Mouse (Mus musculus) kidney, postnatal 10 days (tissue): Measurements from ENCODE around the gene Col2a1.

Source experiments
- DNase-seq: peaks from one replicate; pipeline ENCODE4 v3.0.0; 2021; ENCODE audit warnings: mixed read lengths

The Col2a1 gene

GRCm38 (mm10) chr15:98003822-98004739 is at the start of gene Col2a1:
Gene Col2a1, minus strand, starts transcription at chr15:98004695.
- DNase-seq: peak; percentile 27

- no peak for DNase-seq
These were observed 47.2 kb upstream of the Col2a1 start for GRCm38 (mm10) chr15:98051685-98052084.

- DNase-seq: no peak
These were observed 44.6 kb upstream of the Col2a1 start for GRCm38 (mm10) chr15:98048918-98049700.

GRCm38 (mm10) chr15:98044387-98044786 is 39.9 kb upstream of the Col2a1 start:
- no peak for DNase-seq

- no peak for DNase-seq
These were observed 39.5 kb upstream of the Col2a1 start for GRCm38 (mm10) chr15:98043967-98044366.

- DNase-seq: no peak
These were observed 38.0 kb upstream of the Col2a1 start for GRCm38 (mm10) chr15:98042508-98042907.

- no peak for DNase-seq
These were observed 35.2 kb upstream of the Col2a1 start for GRCm38 (mm10) chr15:98039682-98040081.

GRCm38 (mm10) chr15:98036578-98036977 is 32.1 kb upstream of the Col2a1 start:
- no peak for DNase-seq

GRCm38 (mm10) chr15:98035076-98035755 is 30.7 kb upstream of the Col2a1 start:
- no peak for DNase-seq

GRCm38 (mm10) chr15:98033233-98033748 is 28.8 kb upstream of the Col2a1 start:
- DNase-seq: no peak

GRCm38 (mm10) chr15:98029798-98030197 is 25.3 kb upstream of the Col2a1 start:
- no peak for DNase-seq

- DNase-seq: no peak
These were observed 22.7 kb upstream of the Col2a1 start for GRCm38 (mm10) chr15:98026967-98027904.

- peak; percentile 35 for DNase-seq
These were observed 21.1 kb upstream of the Col2a1 start for GRCm38 (mm10) chr15:98025611-98026010.

GRCm38 (mm10) chr15:98023137-98023536 is 18.6 kb upstream of the Col2a1 start:
- peak; percentile 52 for DNase-seq

GRCm38 (mm10) chr15:98021886-98022285 is 17.4 kb upstream of the Col2a1 start:
- DNase-seq: no peak

- DNase-seq: no peak
These were observed 14.6 kb upstream of the Col2a1 start for GRCm38 (mm10) chr15:98019047-98019446.

GRCm38 (mm10) chr15:98017925-98018324 is 13.4 kb upstream of the Col2a1 start:
- no peak for DNase-seq

GRCm38 (mm10) chr15:98012810-98013209 is 8.3 kb upstream of the Col2a1 start:
- no peak for DNase-seq

- no peak for DNase-seq
These were observed 686 bp upstream of the Col2a1 start for GRCm38 (mm10) chr15:98005181-98005580.

GRCm38 (mm10) chr15:98004740-98005159 is 255 bp upstream of the Col2a1 start:
- DNase-seq: no peak

GRCm38 (mm10) chr15:98002991-98003821 is 1.3 kb downstream of the Col2a1 start:
- peak; percentile 60 for DNase-seq
